Mouse (Mus musculus): ENCODE results near the gene Fxyd6. TPM values are rescaled to one million over a fixed set of nuclear protein-coding genes. Genes with fewer than 3 reads are reported as not detected.

Fxyd6 gene
- polyA plus RNA-seq, 1 experiment from 2014 or later, result not detected

DNA sequence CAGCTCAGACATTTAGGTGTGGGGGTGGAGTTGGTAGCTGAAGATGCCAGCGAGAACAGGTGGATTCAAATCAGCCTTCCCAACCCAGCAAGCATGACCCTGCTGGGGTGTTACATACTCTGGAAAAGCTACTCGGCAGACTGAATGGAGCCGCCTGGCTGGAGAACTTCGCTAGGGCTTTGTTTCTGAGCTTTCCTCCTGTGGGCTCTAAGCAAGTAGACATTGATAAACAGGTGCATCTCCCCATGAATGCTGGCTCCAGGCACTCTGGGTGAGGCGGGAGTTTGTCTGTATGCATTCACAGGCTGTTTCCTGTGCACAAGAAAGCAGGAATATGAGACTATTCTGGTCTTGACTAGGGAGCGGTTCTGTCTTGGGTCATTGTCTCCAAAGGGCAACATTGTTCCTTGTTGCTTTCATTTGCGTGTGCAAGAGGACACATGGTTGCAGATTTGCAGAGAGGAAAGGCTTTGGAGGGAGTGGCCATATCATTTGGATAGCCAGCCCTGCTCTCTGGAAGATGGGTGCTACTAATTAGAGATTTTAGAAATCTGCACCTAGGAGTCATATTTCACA, 6.3 kb upstream of the Fxyd6 start:
- WGBS (ENCODE audit: missing documents), result 79% methylated on average over 7 of the region's 7 CpGs
- Histone ChIP-seq H3K27ac (no peak overlapping the region), H3K4me3 (ENCODE audit: inconsistent target) (no peak overlapping the region), H3K79me2 (ENCODE audit: inconsistent target) (no peaks in the 10 kb centered on the region), H3K36me3 (ENCODE audit: inconsistent target) (no peaks in the 10 kb centered on the region)

DNA sequence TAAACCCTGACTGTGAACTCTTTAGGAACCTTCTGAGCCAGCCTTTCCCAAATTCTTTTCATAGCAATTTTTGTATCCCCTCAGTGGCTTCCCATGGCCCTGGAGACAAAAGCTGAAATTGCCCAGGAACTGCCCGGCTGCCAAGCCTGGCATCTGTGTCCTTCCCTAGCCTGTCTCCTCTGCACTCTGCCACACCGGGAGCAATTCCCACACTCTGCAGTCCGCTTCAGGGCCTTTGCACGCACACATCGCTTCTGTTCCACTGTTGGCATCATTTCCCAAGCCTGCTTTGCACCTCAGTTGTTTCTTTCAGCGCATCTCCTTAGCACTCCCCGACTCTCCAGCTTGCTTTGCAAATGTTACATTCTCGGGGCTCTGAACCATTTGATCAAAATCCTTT, 2.3 kb upstream of the Fxyd6 start:
- Histone ChIP-seq H3K79me2 (ENCODE audit: inconsistent target) (no peaks in the 10 kb centered on the region), H3K27ac (no peak overlapping the region), H3K36me3 (ENCODE audit: inconsistent target) (no peaks in the 10 kb centered on the region), H3K4me3 (ENCODE audit: inconsistent target) (no peak overlapping the region)
- 84% methylated on average over 8 of the region's 8 CpGs for WGBS (ENCODE audit: missing documents)

DNA sequence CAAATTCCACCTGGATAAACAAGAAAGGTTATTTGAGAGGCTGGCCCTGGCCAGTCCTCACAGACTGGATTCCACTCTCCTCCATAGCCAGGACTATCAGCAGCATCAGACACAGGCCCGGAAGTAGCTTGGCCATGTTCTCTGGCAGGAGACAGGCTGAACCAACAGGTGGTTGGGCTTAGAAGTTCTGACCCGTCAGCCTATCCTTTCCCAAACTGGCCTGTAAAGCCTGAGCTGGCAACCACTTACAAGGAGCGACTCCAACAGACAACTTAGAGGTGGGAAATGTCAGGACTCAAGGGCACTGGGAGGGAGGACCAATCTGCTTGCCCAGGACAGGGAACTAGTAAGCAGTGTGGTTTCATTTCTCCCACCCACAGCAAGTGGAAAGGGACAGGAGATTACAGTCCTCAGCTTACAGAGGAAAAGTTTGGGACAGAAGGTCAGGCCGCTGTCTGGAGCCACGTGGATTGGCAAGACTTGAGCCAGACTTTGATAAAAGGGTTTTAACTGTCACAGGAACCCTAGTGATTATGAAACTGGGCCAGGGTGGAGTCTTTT, 1.6 kb upstream of the Fxyd6 start:
- WGBS (ENCODE audit: missing documents), result 69% methylated on average over 5 of the region's 5 CpGs
- Histone ChIP-seq H3K79me2 (ENCODE audit: inconsistent target) (no peaks in the 10 kb centered on the region), H3K27ac (no peak overlapping the region), H3K36me3 (ENCODE audit: inconsistent target) (no peaks in the 10 kb centered on the region), H3K4me3 (ENCODE audit: inconsistent target) (no peak overlapping the region)

DNA sequence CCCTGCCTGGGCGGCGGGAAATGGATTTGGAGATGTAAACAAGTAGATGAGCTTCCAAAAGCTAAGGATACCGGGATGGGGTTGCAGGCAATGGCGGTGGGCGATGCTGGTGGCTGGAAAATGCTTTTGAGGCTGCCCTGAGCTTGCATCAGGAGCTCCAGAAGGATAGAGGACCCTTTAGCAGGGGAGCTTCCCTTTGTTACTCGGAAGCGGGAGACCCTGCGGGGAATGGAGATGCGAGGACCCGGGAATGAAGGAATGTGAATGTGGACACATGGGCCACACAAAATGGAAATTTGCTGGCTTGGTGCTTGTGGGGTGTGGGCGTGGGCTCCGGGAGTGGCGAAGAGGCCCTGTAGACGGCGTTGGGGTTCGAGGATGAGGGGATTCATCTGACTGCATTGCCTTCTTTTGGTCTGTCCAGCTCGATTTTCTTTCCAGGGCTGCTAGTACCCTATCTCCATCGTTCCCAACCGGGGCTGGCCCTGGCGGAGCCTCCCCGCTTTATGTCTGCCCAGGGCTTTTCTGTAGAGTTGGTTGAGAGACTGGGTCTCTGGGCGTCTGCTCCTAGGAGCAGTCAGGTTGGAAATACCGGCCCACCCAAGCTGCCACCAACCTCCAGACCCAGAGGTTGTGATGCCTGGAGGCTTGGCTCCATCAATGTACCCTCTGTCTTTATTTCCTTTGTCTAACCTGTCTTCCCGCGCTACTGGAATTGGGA, 791 bp downstream of the Fxyd6 start:
- no peak overlapping the region for H3K4me3 ChIP-seq (ENCODE audit: inconsistent target)
- H3K36me3 ChIP-seq (ENCODE audit: inconsistent target), result no peaks in the 10 kb centered on the region
- H3K27ac ChIP-seq, result no peak overlapping the region
- no peaks in the 10 kb centered on the region for H3K79me2 ChIP-seq (ENCODE audit: inconsistent target)
- 37% methylated on average over 25 of the region's 25 CpGs for WGBS (ENCODE audit: missing documents)

DNA sequence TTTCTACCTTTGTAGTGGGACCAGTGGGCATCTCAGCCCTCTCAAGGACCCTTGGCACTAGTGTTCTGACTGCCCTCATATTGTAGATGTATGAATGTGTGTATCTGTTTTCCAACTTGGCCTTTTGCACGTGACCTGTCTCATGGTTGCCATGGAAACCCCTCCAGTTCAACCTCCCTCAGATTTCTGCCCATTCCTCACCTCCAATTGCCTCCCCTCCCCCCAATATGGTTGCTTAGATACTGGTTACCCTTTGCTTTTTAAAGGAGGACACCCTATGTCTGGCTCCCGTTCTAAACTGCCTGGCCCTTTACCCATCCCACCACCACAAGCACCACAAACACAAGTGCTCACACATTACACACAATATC, 1.3 kb downstream of the Fxyd6 start:
- no peaks in the 10 kb centered on the region for H3K36me3 ChIP-seq (ENCODE audit: inconsistent target)
- no peaks in the 10 kb centered on the region for H3K79me2 ChIP-seq (ENCODE audit: inconsistent target)
- WGBS (ENCODE audit: missing documents), result 71% methylated on average over 2 of the region's 2 CpGs
- no peak overlapping the region for H3K27ac ChIP-seq
- no peak overlapping the region for H3K4me3 ChIP-seq (ENCODE audit: inconsistent target)

DNA sequence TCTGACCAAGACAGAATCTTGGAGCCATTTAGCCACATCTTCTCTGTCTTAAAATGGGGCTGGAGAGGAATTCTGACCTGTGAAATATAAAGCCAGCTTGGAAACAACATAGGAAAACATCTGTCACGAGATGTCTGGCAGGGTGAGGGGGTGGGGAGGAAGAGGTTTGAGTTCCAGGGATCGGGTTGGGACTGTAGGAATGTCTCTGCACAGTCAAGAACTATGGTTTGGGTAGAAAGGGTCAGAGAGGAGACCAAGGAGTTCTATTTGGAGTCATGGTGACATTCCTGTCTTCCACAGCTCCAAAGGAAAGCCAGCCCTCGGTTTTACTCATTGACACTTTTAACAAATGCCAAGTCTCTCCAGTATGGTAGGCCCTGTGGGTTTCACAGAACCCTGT, 3.9 kb downstream of the Fxyd6 start:
- no peak overlapping the region for H3K4me3 ChIP-seq (ENCODE audit: inconsistent target)
- no peaks in the 10 kb centered on the region for H3K79me2 ChIP-seq (ENCODE audit: inconsistent target)
- no peak overlapping the region for H3K27ac ChIP-seq
- no peaks in the 10 kb centered on the region for H3K36me3 ChIP-seq (ENCODE audit: inconsistent target)
- WGBS (ENCODE audit: missing documents), result 90% methylated on average over 3 of the region's 3 CpGs

DNA sequence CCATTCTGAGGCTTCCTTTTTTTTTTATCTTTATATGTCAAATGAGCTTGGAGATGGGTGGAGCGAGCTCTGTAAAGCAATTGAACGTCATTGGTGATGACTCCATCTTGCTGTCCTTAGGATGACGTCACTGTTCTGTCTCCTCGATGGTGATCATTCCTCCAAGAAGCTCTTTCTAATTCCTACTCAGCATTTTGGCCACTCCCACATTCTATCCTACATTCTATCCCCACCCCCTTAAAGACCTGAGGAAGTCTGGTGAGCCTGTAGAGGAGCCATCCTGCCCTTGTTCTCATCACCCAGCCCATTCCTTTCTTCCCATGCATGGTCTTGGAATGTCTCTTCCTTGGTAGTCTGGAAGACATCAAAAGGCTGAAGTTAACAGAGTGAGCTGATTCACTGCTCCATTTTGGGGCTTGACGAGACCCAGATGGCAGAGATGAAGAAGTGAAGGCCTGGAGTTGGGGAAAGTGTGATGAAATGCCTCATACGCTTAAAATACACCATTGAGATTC, 5.1 kb downstream of the Fxyd6 start:
- H3K36me3 ChIP-seq (ENCODE audit: inconsistent target), result no peaks in the 10 kb centered on the region
- no peaks in the 10 kb centered on the region for H3K79me2 ChIP-seq (ENCODE audit: inconsistent target)
- 85% methylated on average over 6 of the region's 6 CpGs for WGBS (ENCODE audit: missing documents)
- H3K4me3 ChIP-seq (ENCODE audit: inconsistent target), result no peak overlapping the region
- no peak overlapping the region for H3K27ac ChIP-seq

DNA sequence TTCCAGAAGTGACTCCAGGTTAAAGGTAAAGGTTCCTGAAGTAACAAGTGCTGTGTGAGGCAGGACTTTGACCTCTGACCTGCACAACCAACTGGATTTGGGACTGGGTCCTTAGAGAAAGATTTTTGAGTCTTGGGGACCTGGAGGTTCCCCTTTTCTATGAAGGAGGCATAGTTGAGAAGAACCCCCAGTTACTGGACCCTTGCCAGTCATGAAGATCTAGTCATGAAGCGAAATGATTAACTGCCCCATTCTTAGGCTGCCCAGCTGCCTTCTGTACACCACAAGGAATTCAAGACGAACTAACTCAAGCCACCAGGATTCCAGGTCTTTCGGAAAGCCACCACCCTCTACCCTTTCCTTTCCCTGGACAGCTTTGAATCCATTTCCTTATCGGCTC, 6.4 kb downstream of the Fxyd6 start:
- WGBS (ENCODE audit: missing documents), result 61% methylated on average over 4 of the region's 4 CpGs
- no peaks in the 10 kb centered on the region for H3K36me3 ChIP-seq (ENCODE audit: inconsistent target)
- H3K79me2 ChIP-seq (ENCODE audit: inconsistent target), result no peaks in the 10 kb centered on the region
- no peak overlapping the region for H3K4me3 ChIP-seq (ENCODE audit: inconsistent target)
- H3K27ac ChIP-seq, result no peak overlapping the region

DNA sequence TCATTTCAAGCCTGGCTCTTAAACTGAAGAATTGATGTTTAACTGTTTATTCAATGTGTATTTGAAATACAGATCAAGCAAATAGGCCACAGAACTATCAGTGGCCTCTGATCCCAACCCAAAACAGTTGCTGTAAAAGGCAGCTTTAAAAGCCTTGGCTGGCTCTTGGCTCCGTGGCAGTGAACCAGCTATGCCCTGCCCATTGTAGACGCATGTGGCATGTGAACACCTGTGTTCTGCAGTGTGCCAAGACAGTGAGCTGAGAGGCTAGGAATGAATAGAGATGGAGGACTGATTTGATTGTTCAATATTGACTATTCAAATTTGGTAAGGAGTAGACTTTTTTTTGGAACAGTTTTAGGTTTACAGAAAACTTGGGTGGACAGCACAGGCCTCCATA, 6.9 kb downstream of the Fxyd6 start:
- H3K27ac ChIP-seq, result no peak overlapping the region
- 83% methylated on average over 2 of the region's 2 CpGs for WGBS (ENCODE audit: missing documents)
- H3K36me3 ChIP-seq (ENCODE audit: inconsistent target), result no peaks in the 10 kb centered on the region

DNA sequence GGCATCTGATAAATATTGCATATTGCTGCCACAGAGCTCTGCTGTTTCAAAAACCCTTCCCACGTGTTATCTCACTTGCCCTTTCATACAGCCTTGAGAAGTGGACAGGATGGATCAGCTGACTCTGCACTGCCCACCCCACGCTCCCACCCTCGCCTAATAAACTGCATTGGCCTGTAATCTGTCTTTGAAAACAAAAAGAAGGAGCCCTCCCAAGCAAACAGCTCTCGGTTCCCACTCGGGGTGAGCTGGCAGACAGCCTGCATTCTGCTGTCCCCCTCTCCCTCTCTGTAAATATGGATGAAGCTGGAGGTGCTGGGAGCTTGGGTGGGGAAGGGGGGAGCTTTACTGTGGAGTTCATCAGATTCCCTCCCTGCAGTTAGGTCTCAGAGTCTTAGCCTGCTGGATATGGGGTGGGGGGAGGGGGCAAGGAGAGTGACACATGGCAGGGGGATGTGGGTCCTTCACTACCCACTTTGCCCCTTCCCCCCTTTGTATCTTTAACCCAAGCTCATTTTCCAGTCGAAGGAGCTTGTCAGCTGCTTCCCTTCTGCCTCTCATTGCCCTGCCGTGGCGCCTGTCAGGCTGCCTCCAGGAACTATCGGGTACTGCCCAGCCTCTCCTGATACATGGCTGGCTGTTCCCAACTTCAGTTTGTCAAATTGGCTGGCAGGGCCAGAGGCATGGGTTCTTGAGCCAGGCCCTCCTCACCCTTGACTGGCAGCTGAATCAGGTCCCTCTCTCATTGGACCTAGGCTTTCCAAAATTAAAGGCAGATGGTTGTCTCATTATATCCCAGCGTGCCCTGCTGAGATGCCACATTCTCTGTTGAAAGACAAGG, 10.6 kb downstream of the Fxyd6 start:
- no peaks in the 10 kb centered on the region for H3K79me2 ChIP-seq (ENCODE audit: inconsistent target)
- WGBS (ENCODE audit: missing documents), result 76% methylated on average over 8 of the region's 10 CpGs
- H3K4me3 ChIP-seq (ENCODE audit: inconsistent target), result no peak overlapping the region
- H3K36me3 ChIP-seq (ENCODE audit: inconsistent target), result no peaks in the 10 kb centered on the region
- H3K27ac ChIP-seq, result no peak overlapping the region

More for the DNA sequence above, 6.9 kb downstream of the Fxyd6 start:
- Histone ChIP-seq H3K79me2 (ENCODE audit: inconsistent target) (no peaks in the 10 kb centered on the region), H3K4me3 (ENCODE audit: inconsistent target) (no peak overlapping the region)

DNA sequence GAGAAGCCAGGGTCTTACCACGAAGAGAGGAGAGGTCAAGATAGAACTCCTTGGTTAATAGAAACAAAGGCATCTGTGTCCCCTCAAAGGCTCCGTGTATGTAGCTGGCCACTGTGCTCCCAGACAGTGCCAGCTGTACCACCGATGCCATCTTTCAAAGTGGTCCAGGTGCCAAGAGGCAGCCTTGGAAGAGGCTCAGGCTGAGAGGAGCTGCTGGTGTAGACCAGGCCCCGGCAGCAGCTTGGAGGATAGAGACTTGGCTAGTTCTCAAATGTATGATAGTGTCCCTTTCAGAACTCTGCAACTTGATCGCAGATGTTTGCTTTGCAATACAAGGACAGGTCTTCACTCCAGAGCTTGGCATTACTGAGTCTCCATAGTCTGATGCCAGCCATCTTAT, 12.4 kb downstream of the Fxyd6 start:
- Histone ChIP-seq H3K4me3 (ENCODE audit: inconsistent target) (no peak overlapping the region), H3K27ac (no peak overlapping the region), H3K79me2 (ENCODE audit: inconsistent target) (no peaks in the 10 kb centered on the region), H3K36me3 (ENCODE audit: inconsistent target) (no peaks in the 10 kb centered on the region)
- 93% methylated on average over 5 of the region's 5 CpGs for WGBS (ENCODE audit: missing documents)

DNA sequence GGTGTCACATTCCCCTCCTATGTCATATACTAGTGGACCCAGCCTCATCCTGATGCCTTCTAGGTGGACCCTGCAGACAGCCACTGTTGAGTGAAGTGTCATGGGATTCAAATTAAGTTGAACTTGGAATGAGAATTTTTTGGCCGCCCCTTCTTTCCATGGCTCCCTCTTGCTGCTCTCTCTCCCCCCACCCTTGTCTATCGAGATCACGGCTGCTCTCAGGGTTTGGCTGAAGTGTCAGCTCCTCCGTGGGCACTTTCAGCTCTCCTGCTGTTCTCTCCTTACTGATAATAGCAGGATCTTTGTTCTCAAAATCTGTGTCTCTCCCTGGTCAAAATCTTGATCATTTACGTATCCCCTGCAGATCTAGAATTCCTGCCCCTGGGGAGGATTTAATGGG, 12.8 kb downstream of the Fxyd6 start:
- H3K36me3 ChIP-seq (ENCODE audit: inconsistent target), result no peaks in the 10 kb centered on the region
- WGBS (ENCODE audit: missing documents), result 93% methylated on average over 5 of the region's 5 CpGs

DNA sequence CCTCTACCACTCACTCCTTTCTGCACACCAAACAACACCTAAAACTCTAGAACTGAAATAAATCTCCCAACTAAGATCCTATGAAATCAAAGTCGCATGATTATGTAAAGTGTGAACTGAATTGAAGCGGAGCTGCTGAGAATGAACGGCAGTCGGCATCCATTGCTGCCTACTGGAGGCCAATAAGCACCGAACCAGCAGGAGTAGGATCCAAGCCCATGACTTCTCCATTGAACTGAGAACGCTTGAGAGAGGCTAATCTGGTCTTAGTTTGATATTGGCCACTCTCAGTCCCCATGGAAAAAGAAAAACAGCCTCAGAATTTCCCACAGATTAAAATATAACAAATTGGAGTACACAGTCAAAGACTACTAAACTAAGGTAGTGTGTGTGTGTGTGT, 13.9 kb downstream of the Fxyd6 start:
- Histone ChIP-seq H3K27ac (no peak overlapping the region), H3K4me3 (ENCODE audit: inconsistent target) (no peak overlapping the region), H3K79me2 (ENCODE audit: inconsistent target) (no peaks in the 10 kb centered on the region), H3K36me3 (ENCODE audit: inconsistent target) (no peaks in the 10 kb centered on the region)
- 96% methylated on average over 6 of the region's 6 CpGs for WGBS (ENCODE audit: missing documents)

More for the DNA sequence above, 12.8 kb downstream of the Fxyd6 start:
- no peak overlapping the region for H3K4me3 ChIP-seq (ENCODE audit: inconsistent target)
- no peaks in the 10 kb centered on the region for H3K79me2 ChIP-seq (ENCODE audit: inconsistent target)
- no peak overlapping the region for H3K27ac ChIP-seq

DNA sequence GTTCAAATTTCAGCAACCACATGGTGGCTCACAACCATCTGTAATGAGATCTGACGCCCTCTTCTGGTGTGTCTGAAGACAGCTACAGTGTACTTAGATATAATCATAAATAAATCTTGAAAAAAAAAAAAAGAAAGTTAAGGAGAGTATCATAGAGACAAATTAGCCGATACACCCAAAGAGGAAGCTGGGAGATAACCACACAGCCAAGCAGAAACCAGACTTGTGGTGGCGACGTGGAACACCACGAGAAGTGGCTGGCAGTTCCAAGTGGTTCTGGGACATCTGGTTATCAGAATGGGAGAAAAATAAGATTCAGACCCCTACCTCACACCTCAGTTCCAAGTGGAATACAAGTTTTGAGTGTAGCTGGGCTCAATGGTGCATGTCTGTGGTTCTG, 16.7 kb downstream of the Fxyd6 start:
- Histone ChIP-seq H3K4me3 (ENCODE audit: inconsistent target) (no peak overlapping the region), H3K36me3 (ENCODE audit: inconsistent target) (no peaks in the 10 kb centered on the region), H3K79me2 (ENCODE audit: inconsistent target) (no peaks in the 10 kb centered on the region), H3K27ac (no peak overlapping the region)
- 17% methylated on average over 5 of the region's 5 CpGs for WGBS (ENCODE audit: missing documents)

All from macrophage (primary cell).